Mouse (Mus musculus) testis, adult 2 months (tissue): Measurements from ENCODE around the gene 2300002M23Rik.

Source experiments
- CTCF ChIP-seq: fragments of 200-500 bp; IDR thresholded peaks from 2 replicates; pipeline ENCODE4 v1.5.1; 2012; ENCODE audit warnings: low read depth, mild to moderate bottlenecking, inconsistent platforms, low read length, moderate library complexity; ENCODE audit not compliant: control insufficient read depth, insufficient read depth, insufficient replicate concordance
- POLR2A ChIP-seq: fragments of 200-500 bp; IDR thresholded peaks from 2 replicates; pipeline ENCODE4 v1.6.1; 2012; ENCODE audit warnings: low read depth, mild to moderate bottlenecking, inconsistent platforms, low read length, moderate library complexity; ENCODE audit not compliant: control insufficient read depth

DNA sequence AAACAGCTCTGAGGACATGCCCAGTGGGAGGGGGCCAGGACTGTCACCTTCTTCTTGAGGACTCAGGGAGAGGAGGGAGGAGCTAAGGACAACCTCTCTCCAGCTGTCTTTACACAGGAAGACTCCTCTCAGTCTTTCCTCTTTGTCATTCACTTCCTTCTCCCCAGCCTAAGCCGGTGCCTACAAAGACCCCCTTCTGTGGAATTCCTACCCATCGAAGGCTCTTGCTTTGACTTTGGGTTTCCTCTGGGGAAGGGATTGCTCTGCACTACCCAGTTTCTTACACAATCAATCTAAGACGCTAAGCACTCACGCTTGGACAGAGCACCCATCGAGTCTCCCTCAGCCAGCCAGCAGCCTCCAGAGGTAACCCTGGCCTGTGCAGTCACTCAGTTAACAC is 18.6 kb upstream of the 2300002M23Rik start:
- TF ChIP-seq CTCF (no peak), POLR2A (no peak)
